Mouse (Mus musculus) midbrain, embryonic 14.5 days (tissue): Measurements from ENCODE around the gene Olfr111. TPM values are rescaled to one million over a fixed set of nuclear protein-coding genes. Genes with fewer than 3 reads are reported as not detected.
"Not testable (repeated sequence)": the region's sequence is repeated elsewhere in the genome, so short reads cannot be mapped to it uniquely, and the experiment has no call there.

Experiments
- ATAC-seq: fragments of 200-750 bp; cut with Nextera tagmentation; 2 replicates; pipeline ENCODE4 v1.8.0; 2017; ENCODE audit warnings: moderate number of reproducible peaks, moderate library complexity; ENCODE audit not compliant: low FRiP score, low TSS enrichment
- DNase-seq: peaks from one replicate; pipeline ENCODE4 v3.0.0-alpha.2; 2015
- H3K27ac ChIP-seq: fragments of 300-500 bp; sonication (generic); replicated peaks from 2 replicates; pipeline ENCODE4 v1.5.1; 2014; ENCODE audit warnings: mild to moderate bottlenecking, low read depth, low read length, moderate library complexity
- H3K27me3 ChIP-seq: fragments of 300-500 bp; sonication (generic); 2 replicates; pipeline ENCODE4 v1.6.1; 2014; ENCODE audit warnings: low read length, control low read depth, mixed read lengths; ENCODE audit not compliant: control insufficient read depth, insufficient read depth
- H3K36me3 ChIP-seq: fragments of 300-500 bp; sonication (generic); 2 replicates; pipeline ENCODE4 v1.6.1; 2014; ENCODE audit warnings: low read length, control low read depth; ENCODE audit not compliant: control insufficient read depth, insufficient read depth
- H3K4me1 ChIP-seq: fragments of 300-500 bp; sonication (generic); 2 replicates; pipeline ENCODE4 v1.6.1; 2014; ENCODE audit warnings: mild to moderate bottlenecking, antibody characterized with exemption, low read length, control low read depth; ENCODE audit not compliant: control insufficient read depth, insufficient read depth
- H3K4me2 ChIP-seq: fragments of 300-500 bp; sonication (generic); 2 replicates; pipeline ENCODE4 v1.6.1; 2014; ENCODE audit warnings: mild to moderate bottlenecking, low read length, moderate library complexity
- H3K4me3 ChIP-seq: fragments of 300-500 bp; sonication (generic); replicated peaks from 2 replicates; pipeline ENCODE4 v1.5.1; 2014; ENCODE audit warnings: low read depth, low read length
- H3K9ac ChIP-seq: fragments of 300-500 bp; sonication (generic); replicated peaks from 2 replicates; pipeline ENCODE4 v1.6.1; 2014; ENCODE audit warnings: mild to moderate bottlenecking, low read length, moderate library complexity
- H3K9me3 ChIP-seq: fragments of 300-500 bp; sonication (generic); 2 replicates; pipeline ENCODE4 v1.6.1; 2016; ENCODE audit warnings: low read length, control low read depth, mixed read lengths; ENCODE audit not compliant: control insufficient read depth
- WGBS: fragments of 180-500 bp; shearing (Covaris S2); extraction: QIAGEN DNeasy Blood & Tissue Kit; methylation state at CpG from one replicate; pipeline ENCODE4 v1.1.7; 2014; 5-methylcytosine and 5-hydroxymethylcytosine counted together
- polyA plus RNA-seq: library from polyadenylated mRNA; unstranded; fragments of >200 nt; fragmentation: Nextera tagmentation; extraction: Ambion mirVana; gene quantifications from 2 replicates; pipeline ENCODE4 v1.2.1, GENCODE M21; 2014

Olfr111 gene
- not detected in 2 replicates for polyA plus RNA-seq

DNA sequence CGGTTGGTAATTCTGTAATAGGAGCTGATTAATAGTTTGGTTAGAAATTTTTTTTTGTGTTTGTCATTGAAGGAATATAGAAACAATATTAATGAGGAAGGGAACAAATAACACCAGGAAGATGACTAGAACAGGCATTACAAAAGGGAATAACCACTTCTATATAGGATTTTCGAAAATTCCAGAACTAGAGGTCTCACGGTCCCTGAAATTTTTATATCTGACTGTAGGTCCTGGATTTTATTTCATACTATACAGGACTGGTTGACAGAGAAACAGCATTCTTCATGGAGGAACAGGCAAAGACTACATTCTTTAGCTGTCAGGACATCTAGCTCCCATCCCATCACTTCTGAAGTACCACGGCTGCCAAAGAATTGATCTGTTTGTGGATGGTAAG lies at the start of gene Olfr111:
Gene Olfr111, plus strand, starts transcription at position 301 of the 400 bp plus-strand sequence.
- Histone ChIP-seq H3K4me2 (no peak within 1 kb of the TSS), H3K4me1 (no peaks in the 10 kb centered on the region), H3K36me3 (no peaks in the 10 kb centered on the region), H3K27ac (no peak within 1 kb of the TSS), H3K27me3 (no peaks in the 10 kb centered on the region), H3K9me3 (no peaks in the 10 kb centered on the region), H3K9ac (no peak within 1 kb of the TSS), H3K4me3 (no peak within 1 kb of the TSS)
- ATAC-seq: no peak
- no peak for DNase-seq
- WGBS: 93% methylated on average over 4 of the region's 4 CpGs

DNA sequence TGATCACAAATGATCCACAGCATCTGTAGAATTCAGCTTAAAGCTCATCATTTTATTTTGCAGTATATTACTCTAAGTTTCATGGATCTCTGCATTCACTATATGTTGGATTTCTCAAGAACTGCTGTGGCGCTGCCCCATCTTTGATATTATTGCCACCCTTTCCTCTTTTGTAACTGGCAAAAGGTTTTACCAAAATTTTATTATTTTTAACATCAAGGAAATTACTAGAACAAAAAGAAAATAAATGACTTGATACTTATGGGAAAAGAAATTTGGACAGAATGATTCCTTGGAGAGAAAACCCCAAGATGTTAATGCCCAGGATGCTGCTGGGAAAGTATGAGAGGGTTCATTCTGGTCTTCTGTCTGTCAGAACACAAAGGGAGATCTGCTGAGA lies 49.2 kb upstream of the Olfr111 start, which contains the start of gene Olfr109:
Gene Olfr109, plus strand, starts transcription at position 301 of the 400 bp plus-strand sequence.
- Histone ChIP-seq H3K27ac (no peak within 1 kb of the TSS), H3K4me1 (no peaks in the 10 kb centered on the region), H3K9me3 (no peaks in the 10 kb centered on the region), H3K9ac (no peak within 1 kb of the TSS), H3K4me3 (no peak within 1 kb of the TSS), H3K27me3 (no peaks in the 10 kb centered on the region), H3K36me3 (no peaks in the 10 kb centered on the region), H3K4me2 (no peak within 1 kb of the TSS)
- no peak for ATAC-seq
- WGBS: 96% methylated on average over 1 of the region's 1 CpGs
- no peak for DNase-seq

DNA sequence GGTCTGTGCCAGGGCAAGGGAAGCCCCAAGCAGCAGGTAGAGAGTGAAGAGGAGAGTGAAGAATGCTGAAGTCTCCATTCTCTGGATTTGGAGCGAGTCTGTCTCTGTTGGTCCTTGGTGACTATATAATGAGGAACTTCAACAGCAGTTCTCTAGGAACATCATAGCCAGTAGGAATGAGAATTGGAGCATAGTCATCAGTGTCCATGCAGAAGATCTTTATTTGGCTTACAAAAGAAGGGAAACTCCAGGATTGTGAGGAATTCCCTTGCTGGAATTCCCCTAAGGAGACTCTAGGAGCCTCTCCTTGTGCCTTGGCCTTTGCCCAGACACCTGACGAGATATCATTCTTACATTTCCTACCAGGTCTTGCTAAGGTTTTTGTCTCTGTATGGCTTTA lies 24.4 kb upstream of the Olfr111 start, which contains the start of gene H2-M2:
Gene H2-M2, minus strand, starts transcription at position 101 of the 400 bp plus-strand sequence.
- WGBS: 84% methylated on average over 2 of the region's 2 CpGs
- Histone ChIP-seq H3K36me3 (no peaks in the 10 kb centered on the region), H3K27me3 (no peaks in the 10 kb centered on the region), H3K4me2 (no peak within 1 kb of the TSS), H3K27ac (no peak within 1 kb of the TSS), H3K4me1 (no peaks in the 10 kb centered on the region), H3K9ac (no peak within 1 kb of the TSS), H3K9me3 (no peaks in the 10 kb centered on the region), H3K4me3 (no peak within 1 kb of the TSS)
- ATAC-seq (no peak), DNase-seq (no peak)

DNA sequence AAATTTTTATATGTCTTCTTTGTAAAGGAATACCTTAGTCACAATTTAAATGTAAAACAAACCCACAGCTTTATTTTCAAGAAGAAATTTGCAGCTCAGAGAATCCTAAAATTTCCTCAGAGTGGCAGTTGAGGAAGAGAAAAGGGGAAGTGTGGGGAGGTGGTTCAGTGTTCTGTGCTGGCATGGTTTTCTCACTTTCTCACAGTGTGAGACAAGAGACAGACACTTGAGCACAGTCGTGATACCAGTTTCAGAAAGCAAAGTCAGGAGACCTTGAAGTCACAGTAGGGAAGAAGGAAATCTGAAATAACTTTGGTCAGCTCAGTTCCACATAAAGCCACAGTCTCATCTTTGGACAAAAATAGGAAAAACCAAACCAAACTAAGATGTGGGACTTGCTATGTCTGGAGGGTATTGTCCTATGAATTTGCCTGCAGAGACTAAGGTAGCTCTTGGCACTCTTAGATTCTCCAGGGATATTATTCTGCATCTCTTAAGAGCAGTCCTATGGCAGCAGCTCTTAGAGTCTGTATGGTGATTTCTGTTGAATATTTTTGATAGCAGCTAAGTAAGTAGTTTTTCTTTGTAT lies 15.8 kb upstream of the Olfr111 start, which contains the start of gene Olfr110:
Gene Olfr110, plus strand, starts transcription at position 539 of the 589 bp plus-strand sequence.
- ATAC-seq: no peak
- Histone ChIP-seq H3K9ac (no peak within 1 kb of the TSS), H3K4me1 (no peaks in the 10 kb centered on the region), H3K27me3 (no peaks in the 10 kb centered on the region), H3K36me3 (no peaks in the 10 kb centered on the region), H3K27ac (no peak within 1 kb of the TSS), H3K9me3 (no peaks in the 10 kb centered on the region), H3K4me2 (no peak within 1 kb of the TSS), H3K4me3 (no peak within 1 kb of the TSS)
- 65% methylated on average over 1 of the region's 1 CpGs for WGBS
- no peak for DNase-seq

DNA sequence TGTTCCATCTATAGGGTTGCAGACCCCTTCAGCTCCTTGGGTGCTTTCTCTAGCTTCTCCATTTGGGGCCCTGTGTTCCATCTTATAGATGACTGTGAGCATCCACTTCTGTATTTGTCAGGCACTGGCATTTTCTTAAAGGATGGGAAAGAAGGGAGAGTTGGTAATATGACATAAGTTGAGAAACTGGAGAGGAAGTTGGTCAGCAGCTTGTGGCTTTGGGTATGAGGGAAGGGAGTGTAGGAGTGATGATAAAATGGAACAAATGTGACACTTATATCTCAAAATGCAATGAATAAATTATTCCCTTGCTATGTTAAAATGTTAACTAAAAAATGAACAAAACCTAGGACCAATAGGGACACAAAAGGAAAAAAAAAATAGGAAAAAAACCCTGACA lies 16.8 kb downstream of the Olfr111 start:
- H3K9me3 ChIP-seq, H3K36me3 ChIP-seq, H3K27me3 ChIP-seq, H3K4me3 ChIP-seq, H3K4me2 ChIP-seq, H3K9ac ChIP-seq, DNase-seq, ATAC-seq, H3K27ac ChIP-seq, H3K4me1 ChIP-seq: not testable (repeated sequence)

DNA sequence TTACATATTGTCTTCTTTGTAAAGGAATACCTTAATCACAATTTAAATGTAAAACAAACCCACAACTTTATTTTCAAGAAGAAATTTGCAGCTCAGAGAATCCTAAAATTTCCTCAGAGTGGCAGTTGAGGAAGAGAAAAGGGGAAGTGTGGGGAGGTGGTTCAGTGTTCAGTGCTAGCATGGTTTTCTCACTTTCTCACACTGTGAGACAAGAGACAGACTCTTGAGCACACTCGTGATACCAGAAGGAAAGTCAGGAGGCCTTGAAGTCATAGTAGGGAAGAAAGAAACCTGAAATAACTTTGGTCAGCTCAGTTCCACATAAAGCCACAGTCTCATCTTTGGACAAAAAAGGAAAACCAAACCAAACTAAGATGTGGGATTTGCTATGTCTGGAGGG lies 17.6 kb downstream of the Olfr111 start:
- not testable (repeated sequence) for H3K36me3 ChIP-seq, H3K9me3 ChIP-seq, H3K4me1 ChIP-seq, H3K4me2 ChIP-seq, H3K9ac ChIP-seq, H3K27ac ChIP-seq, ATAC-seq, DNase-seq, H3K4me3 ChIP-seq, H3K27me3 ChIP-seq
- 80% methylated on average over 1 of the region's 1 CpGs for WGBS

DNA sequence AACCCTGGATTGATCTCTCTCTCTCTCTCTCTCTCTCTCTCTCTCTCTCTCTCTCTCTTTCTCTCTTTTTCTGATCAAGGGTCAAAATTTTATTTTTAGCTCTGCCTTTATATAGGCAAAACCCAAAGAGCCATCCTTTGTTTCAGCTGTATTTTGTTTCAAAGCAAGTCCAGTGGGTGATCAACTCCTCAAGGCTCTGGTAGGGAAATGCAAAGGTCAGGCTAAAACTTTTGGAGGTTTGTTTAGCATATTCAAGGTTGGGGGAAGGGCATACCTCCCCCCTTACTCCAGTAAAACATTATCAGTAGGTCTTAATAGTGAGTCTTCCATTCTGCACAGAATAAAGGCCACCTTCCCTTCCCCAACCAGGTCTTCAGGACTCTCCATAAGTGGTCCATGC lies 27.3 kb downstream of the Olfr111 start:
- DNase-seq: no peak

DNA sequence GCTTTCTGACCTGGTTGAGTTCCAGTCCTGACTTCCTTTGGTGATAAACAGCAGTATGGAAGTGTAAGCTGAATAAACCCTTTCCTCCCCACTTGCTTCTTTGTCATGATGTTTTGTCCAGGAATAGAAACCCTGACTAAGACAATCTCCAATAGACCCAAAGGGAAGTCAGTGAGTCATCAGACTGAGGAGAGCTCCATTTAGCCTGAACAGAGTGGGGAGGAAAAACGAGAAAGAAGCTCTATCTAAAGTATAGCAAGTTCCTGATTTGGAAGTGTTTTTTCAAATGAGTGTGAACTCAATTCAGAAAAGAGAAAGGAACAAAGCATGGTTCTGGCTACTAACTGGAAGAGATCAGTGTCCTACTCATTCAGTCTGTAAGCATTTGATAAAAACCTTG lies 30.6 kb downstream of the Olfr111 start:
- H3K9ac ChIP-seq, ATAC-seq, DNase-seq, H3K4me3 ChIP-seq, H3K4me1 ChIP-seq, H3K9me3 ChIP-seq, H3K27ac ChIP-seq, H3K4me2 ChIP-seq, H3K27me3 ChIP-seq, H3K36me3 ChIP-seq: not testable (repeated sequence)
- 69% methylated on average over 1 of the region's 1 CpGs for WGBS

More for the DNA sequence above, 27.3 kb downstream of the Olfr111 start:
- no peak for ATAC-seq
- Histone ChIP-seq H3K4me1 (no peaks in the 10 kb centered on the region), H3K27me3 (no peaks in the 10 kb centered on the region), H3K9me3 (no peaks in the 10 kb centered on the region), H3K27ac (no peak overlapping the region), H3K36me3 (no peaks in the 10 kb centered on the region), H3K4me3 (no peak overlapping the region), H3K9ac (no peak overlapping the region), H3K4me2 (no peak overlapping the region)

DNA sequence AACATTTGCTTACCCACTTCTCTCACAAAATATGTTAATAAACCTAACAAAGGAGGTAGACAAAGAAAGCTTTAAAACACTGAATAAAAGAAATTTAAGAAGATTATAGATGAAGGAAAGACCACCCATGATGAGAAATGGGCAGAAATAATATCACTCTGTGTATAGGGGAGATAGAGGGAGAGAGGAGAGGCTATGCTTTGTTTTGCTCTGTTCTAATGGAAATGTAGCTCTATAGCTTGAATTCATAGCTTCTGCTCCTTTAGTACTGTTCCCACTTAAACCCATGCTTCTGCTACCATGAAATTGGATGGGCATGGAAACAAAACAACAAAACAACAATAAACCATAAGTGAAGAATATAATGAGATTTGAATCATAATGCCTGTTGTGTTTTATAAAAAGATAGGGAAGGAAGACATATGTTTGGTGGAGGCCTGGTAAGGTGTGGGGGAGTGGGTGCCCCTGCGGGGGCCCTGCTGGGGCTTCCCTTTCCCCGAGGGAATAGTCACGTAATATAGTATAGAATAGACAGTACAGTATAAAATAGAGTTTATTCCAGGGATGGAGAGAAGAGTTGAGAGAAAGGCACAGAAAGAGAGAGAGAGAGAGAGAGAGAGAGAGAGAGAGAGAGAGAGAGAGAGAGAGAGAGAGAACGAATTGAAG lies 33.8 kb downstream of the Olfr111 start:
- DNase-seq (no peak), ATAC-seq (no peak)
- Histone ChIP-seq H3K9ac (no peak overlapping the region), H3K4me3 (no peak overlapping the region), H3K27ac (no peak overlapping the region), H3K9me3 (no peaks in the 10 kb centered on the region), H3K4me1 (no peaks in the 10 kb centered on the region), H3K27me3 (no peaks in the 10 kb centered on the region), H3K36me3 (no peaks in the 10 kb centered on the region), H3K4me2 (no peak overlapping the region)
- 39% methylated on average over 4 of the region's 4 CpGs for WGBS
